Mouse (Mus musculus): ENCODE measurements around the gene Gm11037.
A peak's percentile ranks its signal among the peaks of the same experiment; 100 is the strongest.

Gene Gm11037

DNA sequence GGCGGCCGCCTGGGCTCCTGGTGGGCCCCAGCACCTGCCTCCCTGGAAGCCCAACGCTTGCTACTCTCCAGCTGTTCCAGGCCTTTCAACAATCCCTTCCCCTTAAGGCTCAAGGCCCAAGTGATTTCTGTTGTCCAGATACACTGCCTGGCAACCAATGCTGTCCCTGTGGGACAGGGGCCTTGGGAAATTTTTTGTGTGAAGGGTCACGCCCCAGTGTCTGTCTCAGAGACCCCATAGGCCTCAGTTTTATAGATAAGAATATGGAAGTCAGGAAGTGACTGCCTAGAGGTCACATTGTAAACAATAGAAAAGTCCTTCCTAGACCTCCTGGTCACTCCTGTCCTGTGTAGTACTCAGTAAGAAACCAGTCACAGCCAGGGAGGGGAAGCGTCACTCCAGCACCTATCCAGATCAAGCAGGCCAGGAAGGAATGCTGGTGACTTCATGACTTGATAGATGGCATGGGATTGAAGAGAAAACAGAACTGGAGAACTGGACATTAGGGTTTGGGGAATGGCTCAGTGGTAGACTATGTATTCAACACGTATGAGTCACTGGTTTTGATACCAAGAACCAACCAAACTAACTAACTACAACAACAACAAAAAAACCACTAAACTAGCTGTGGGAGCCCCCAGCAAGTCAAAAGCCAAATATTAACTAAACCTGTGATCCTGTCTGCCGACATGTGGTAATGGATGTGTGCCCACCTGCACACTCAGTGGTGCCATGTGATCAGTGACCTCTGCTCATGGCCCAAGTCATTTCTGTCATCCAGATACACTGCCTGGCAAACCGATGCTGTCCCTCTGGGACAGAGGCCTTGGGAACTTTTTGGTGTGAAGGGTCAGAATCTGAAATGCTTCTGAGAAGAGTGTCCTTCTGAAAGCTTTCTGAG is 15.3 kb downstream of the Gm11037 start:
- DNase-seq (ENCODE audit: low read depth, low spot score) = peak; percentile 26

DNA sequence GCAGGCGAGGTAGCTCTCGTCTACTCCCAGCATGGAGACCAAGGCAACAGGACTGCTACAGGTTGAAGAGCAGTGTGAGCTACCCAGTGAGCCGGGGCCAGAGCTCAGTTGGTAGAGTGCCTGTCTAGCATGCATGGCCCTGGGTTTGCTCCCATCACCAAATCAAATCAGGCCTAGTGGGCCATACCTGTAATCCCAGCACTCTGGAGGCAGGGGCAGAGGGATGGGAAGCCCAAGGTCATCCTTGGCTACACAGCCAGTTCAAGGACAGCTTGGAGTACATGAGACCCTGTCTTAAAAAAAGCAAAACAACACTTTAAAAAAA is 15.9 kb downstream of the Gm11037 start:
- no peak for DNase-seq (ENCODE audit: low read depth, low spot score)

DNA sequence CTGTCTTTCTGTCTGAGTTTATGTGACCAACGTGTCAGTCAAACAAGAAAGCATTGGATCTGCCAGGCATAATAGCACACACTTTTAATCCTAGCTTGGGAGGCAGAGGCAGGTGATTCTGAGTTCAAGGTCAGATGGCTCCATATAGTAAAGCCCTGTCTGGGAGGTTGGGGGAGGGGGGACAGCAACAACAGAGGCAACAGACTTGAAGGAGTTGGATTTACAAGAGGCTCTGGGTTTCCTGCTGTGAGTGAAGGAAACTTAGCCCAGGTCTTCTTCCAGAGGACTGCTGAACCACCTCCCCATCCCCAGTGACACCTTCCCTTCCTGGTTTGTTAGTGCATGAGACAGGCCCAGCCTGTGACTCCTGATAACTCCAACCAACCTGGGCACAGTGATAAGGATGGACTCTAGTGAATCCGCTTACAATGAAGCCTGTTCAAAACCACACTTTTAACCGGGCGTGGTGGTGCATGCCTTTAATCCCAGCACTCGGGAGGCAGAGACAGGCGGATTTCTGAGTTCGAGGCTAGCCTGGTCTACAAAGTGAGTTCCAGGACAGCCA is 19.0 kb downstream of the Gm11037 start:
- DNase-seq (ENCODE audit: low read depth, low spot score) = no peak

DNA sequence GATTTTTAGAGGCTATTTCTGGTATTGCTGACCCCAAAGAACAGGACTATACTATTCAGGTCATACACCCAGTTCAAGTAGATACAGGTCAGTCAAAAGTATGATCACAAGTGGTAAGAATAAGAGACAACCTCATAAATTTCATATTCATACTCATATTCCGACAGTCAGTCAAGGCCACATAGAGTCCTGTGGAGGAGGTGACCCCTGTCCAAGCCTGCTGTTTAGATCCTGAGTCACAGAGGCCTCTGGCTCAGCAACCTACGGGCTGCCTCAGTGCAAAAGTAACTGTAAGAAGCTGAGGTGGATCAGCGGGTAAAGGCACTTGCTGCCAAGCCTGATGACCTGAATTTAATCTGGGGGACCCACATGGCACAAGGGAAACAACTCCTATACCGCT is 20.7 kb downstream of the Gm11037 start:
- no peak for DNase-seq (ENCODE audit: low read depth, low spot score)

DNA sequence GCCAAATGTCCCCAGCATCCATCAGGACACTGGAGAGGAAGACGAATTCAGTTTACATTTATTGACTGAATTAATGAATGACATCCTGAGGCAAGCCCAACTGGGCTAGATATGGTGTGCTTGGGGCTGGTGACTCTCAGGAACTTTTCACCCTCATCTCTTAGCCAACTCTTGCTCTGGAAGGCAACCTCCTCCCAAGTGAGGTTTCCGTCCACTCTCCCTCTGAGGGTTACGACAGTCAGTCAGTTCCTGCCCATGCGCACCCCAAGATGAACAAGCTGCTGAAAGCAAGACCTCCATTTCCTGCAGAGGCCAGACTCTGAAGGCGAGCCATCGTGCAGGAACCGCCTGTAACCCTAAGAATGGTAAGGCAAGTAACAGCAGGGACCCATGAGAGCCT is 23.7 kb downstream of the Gm11037 start:
- DNase-seq (ENCODE audit: low read depth, low spot score) = no peak

DNA sequence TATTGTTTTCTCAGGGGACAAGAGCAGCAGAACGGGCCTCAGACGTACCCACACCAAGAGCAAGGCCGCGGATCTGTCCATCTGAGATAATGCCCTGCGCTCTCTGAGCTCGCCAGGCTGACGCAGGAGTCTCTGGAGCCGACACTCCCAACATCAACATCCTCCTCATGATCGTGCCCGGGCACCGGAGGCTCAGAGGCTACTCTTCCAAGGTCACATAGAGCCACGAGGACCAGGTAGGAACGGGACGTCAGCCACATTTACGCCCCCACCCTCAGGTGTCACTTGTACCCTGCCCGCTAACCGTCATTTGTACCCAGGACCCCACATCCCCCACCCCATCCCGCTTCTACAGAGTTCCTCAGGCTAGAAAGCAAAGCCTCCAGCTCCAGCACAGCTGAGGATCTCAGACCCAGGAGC is 26.2 kb downstream of the Gm11037 start:
- DNase-seq (ENCODE audit: low read depth, low spot score) = peak; percentile 58

DNA sequence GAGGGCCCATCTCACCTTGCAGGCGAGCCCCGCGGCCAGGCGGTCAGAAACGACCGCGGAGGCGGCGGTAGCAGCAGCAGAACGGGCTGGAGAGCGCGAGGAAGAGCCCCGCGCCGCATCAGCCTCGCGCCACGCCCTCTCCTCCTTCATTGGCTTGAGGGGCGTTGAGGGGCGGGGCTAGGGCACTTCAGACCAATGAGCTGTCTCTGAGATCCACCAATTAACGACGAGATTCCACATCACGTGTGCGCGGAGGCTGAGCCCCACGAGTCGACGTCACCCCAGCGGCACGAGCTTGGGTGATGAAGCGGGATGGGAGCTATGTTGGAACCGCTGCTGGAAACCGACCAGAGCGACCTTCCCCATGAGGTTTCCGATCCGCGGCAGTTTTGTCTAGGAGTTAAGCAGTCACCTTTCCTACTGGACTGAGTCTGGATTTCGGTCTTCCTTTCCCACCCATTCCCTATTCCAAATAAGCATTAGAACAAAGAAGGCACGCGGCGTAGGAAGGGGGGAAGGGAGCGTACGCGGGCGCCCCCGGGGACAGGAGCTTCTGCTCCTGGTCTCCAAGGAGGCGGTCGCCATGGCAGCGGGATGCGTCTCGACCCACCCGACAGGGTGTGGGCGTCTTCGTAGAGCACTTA is 26.8 kb downstream of the Gm11037 start, which contains the start of gene 1700037H04Rik:
TSS of gene 1700037H04Rik (minus strand) at position 144 of the 644 bp plus-strand sequence.
- DNase-seq (ENCODE audit: low read depth, low spot score) = peak; percentile 100

DNA sequence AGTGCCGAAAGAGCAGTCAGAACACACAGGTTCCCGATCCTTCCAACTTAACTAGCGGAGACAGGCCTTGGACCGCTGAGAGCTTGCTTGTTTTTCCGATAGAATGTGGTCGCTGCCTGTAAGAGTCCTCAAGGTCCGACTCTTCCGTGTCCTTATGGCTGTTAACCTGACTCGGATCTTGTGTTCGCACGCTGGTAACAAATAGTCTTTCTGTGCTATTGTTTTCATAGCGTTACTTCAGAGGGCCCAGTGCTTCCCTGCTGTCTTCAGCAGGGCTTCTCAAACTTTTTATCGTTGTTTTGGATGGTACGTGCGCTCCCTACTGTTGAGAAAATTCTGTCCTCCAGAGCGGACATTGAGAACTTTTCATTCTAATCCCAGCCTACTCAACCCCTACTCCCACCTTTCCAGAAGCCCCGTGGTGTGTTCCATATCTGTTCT is 27.4 kb downstream of the Gm11037 start:
- DNase-seq (ENCODE audit: low read depth, low spot score) = peak; percentile 69

DNA sequence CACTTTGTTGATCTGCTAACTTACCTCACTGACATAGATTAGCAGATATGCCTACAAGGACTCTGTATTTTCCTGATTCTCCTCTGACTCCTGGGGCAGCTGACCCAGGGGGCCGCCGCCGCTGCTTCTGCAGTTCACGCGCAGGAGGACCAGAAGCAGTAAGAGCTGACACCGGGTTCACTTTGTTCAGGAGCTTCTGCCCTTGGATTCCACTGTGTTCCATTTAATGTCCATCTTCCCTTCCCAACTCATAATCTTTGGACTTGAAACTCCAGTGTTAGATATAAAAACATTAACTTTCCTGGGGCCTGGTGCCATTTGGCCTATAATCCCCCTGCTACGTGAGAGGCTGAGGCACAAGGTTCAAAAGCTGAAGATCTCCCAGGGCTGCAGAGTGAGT is 30.6 kb downstream of the Gm11037 start:
- DNase-seq (ENCODE audit: low read depth, low spot score) = no peak

DNA sequence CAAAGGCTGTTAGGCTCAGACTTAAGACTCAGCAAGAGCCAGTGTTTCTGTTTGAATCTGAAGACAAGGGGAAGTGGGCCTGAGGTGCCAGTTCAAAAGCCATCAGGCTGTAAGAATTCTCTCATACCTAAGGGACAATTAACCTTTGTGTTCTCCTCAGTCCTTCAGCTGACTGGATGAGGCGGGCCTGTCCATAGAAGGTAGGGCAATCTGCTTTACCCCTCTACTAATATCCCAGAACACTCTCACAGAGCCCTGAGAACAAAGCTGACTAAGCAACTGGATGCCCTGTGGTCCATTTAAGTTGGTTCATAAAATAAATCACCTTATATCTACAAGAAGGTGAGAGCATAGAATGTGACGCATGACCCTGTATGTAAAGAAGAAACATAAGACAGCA is 32.9 kb downstream of the Gm11037 start:
- no peak for DNase-seq (ENCODE audit: low read depth, low spot score)

DNA sequence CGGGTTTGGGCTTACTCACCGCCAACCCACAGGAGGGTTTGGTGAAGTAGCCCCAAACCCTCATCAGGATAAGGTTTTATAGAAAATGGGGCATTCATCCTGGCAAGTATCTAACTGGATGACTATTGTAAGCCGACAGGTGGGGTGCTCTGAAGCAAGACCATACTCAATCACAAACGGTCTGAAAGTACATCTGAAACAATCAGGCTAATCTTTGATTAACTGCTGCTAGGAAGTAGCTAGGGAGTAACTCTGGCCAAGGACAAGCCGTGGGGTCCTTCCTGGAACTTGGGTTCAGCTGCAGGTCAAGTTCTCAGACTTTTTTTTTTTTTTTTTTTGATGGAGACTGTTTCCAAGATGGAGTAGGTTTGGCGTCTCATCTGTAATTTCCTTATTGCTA is 34.7 kb downstream of the Gm11037 start:
- DNase-seq (ENCODE audit: low read depth, low spot score) = no peak

DNA sequence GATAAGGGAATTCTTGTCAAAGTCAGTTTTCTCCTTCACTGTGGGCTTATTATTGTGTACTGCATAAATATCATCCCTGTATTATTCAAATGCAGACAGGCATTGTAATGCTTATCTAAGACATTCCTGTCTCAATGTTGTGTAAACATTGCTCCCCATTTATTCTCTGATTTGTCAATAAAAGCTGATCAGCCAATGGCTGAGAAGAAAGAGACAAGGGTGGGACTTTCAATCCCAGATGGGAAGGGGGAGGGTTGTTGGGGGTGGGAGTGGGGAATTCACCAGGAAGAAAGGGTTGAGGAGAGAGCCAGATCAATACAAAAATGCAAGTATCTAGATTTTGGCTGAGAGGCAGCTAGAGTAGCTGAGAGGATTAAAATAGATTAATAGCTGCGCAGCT is 35.6 kb downstream of the Gm11037 start:
- DNase-seq (ENCODE audit: low read depth, low spot score) = no peak

DNA sequence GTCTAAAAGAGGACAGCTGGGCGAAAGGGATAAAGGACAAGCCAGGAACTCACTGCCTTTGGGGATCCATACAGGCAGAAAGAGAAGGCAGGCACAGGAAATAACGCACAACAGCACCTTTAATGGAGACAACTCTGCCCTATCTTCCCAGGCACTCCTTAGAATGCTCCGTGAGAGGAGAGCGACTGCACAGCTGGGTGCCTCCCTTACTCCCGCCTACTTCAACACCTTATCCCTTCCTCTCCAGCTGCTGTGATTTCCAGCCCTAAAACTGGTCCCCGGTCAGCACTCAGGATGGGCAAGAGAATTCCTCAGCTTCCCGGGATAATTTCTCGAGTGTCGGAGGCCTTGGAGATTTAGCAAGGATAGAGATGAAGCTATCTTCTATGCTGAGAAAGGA is 37.6 kb downstream of the Gm11037 start:
- DNase-seq (ENCODE audit: low read depth, low spot score) = no peak

DNA sequence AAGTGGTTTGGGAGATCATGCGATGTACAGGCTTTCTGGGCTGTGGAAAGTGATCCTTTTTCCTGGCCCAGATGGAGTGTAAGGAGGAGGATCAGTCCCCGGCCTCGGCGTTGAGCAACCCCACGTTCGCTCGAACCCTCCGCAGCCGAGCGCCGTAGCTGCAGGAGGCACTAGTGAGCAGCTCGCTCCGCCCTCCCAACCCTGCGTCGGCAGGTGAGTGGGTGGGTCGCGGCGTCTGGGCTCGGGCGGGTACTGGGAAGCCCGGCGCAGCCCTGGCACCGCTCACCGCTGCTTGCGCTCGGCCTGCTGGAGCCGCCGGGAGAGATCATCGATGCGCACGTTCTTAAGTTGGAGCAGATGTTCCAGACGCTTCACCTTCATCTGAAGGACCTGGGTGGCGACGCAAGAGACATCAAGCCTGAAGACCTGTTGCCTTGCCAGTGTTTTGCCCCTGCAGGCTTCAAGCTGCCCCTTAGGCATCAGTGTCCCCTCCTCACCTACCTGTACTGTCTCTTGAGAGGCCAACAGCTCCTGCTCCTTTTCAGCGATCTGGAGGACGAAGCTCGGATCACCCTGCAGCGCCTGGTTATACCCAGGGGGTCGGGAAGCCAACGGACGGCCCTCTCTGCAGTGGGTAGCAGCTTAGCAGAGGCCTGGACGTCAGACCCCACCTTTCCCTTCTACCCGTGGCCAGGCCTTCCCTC is 38.3 kb downstream of the Gm11037 start:
- DNase-seq (ENCODE audit: low read depth, low spot score) = no peak

DNA sequence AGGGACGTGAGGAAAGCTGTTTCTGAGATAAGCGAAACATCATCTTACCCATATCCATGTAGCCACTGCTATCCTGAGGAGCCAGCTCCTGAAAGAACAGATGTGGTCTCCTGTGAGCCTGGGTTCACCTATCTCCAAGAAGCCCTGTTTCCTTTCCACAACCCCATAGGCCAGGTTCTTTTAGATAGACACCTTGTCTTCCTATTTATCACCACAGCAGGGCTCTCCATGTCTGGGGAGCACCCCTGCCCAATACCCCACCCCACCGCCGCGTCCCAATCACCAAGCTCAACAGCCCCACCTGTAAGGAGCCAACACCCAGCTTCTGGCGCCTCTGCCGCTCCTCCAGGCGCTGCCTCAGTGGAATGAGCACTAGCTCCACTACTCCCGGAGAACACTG is 39.0 kb downstream of the Gm11037 start:
- DNase-seq (ENCODE audit: low read depth, low spot score) = no peak

DNA sequence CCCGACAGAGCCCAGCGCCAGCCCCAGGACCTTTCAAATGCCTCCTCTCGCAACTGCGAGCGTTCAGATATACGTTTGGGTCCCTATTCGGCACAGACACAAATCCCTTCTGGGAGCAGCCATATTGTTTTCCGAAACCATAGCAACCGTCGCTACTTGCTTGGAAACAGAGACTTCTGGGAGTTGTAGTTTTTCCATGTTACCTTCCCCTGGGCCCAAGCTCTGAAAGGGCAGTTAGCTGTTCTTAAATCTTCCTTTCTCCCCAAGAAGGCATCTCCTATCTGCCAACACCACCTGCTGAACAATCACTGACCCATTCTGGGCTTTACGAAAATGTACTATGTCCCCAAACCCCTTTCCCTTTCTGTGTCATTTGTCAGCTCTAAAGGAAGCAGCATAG is 41.4 kb downstream of the Gm11037 start:
- peak; percentile 92 for DNase-seq (ENCODE audit: low read depth, low spot score)

DNA sequence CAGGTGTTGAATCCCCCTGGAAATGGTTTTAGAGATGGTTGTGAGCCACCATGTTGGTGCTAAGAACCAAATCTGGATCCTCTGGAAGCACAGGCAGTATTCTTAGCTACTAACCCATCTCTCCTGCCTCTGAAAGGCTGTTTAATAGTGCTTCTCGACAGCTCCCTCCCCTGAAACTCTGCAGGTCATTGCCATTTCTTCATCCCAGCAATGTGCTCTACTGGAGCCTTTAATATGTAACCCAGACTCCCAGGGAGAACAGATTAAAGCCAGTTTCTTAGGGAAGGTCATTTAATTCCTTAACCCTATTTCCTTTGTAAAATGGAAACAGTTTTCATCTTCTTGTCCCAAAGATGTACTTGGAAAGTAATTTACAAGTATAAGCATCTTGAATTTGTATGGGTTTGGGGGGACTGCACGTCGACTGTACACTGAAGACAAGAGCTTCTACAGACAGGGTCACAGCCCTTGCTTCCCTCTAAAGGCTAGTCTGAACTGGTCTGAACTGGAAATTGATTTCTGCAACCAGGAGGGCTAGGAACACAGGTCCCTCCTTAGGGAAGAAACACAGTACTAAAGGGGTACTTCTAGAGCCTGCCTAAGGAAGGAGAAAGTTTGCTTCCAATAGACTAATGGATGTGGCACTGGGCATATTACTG is 42.1 kb downstream of the Gm11037 start:
- no peak for DNase-seq (ENCODE audit: low read depth, low spot score)

DNA sequence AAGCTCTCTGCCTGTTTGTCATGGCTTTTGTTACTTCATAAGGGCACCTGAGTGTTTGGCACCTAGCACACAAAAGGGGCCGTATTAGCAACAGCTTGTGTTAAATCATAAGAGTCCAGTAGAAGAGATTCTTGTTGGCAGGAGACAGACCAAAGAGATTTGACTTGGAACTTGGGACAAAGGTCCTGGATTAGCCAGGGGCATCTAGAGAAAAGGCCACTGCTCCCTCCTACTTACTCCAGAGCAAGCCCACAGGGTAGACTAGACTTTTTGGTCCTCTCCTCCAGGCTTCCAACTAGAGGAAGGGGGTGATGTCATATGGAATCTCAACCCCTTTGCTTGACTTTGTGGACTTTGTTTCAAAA is 42.6 kb downstream of the Gm11037 start:
- no peak for DNase-seq (ENCODE audit: low read depth, low spot score)

DNA sequence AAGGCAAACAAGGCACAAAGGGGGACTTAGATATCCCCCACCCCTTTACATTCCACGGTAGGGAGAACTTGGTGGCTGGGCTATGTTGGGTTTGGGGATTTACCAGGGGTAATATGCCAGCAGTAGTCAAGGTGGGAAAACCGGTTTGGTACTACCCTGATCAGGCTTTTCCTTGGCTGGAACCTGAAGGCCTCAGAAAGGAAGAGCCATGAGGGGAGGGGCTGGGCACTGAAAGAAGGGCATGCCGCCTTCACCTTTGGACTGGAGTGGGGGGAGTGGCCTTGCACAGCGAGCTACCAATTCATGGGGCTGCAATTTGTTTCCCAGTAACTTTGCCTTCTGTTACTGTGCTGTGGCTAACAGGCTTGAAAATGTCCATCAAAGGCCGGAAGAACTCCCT is 43.2 kb downstream of the Gm11037 start:
- no peak for DNase-seq (ENCODE audit: low read depth, low spot score)

DNA sequence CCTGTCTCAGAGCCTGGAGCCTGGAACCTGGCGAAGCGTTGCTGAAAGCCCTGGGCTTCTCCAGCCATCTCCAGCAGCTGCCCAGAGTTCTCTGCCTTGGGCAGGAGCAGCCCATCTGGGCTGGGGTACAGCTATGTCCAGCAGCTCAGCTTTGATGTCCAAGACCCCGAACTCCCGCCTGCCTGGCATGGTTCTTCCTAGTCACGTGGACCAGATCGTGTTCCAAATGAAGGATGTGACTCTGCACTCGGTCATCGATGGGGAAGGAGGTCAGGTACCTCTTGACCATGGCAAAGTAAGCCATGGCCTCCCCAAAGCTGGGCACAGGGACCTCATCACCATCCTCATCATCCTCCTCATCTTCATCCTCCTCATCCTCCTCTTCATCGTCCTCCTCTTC is 44.6 kb downstream of the Gm11037 start:
- no peak for DNase-seq (ENCODE audit: low read depth, low spot score)

DNA sequence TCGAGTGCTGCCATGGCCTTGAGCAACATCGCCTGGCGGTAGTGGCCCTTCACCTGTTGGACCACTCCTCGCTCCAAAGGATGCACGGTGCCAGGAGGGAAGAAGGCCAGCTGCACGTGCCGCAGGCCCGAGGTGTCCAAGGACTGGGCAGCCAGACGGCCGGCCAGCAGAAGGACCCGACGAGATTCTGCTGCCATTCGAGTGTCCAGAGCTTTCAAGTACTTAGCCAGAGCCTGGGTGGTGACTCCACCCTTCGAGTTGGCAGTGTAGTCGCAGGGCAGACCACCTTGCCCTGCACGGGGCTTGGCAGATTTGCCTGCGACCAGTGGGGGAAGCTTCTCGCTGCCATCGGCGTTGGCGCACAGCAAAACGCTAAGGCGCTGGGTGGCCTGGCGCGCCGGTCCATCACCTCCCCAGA is 45.5 kb downstream of the Gm11037 start:
- no peak for DNase-seq (ENCODE audit: low read depth, low spot score)

Measured in 3T3-L1 (cell line).